Mouse (Mus musculus): ENCODE data around the gene Stk40. TPM values are rescaled to one million over a fixed set of nuclear protein-coding genes. Genes with fewer than 3 reads are reported as not detected.
A peak's percentile ranks its signal among the peaks of the same experiment; 100 is the strongest.
"Not testable (repeated sequence)": the region's sequence is repeated elsewhere in the genome, so short reads cannot be mapped to it uniquely, and the experiment has no call there.

Stk40 gene
- polyA plus RNA-seq, 1 experiment from 2014 or later: 28.1 TPM

DNA sequence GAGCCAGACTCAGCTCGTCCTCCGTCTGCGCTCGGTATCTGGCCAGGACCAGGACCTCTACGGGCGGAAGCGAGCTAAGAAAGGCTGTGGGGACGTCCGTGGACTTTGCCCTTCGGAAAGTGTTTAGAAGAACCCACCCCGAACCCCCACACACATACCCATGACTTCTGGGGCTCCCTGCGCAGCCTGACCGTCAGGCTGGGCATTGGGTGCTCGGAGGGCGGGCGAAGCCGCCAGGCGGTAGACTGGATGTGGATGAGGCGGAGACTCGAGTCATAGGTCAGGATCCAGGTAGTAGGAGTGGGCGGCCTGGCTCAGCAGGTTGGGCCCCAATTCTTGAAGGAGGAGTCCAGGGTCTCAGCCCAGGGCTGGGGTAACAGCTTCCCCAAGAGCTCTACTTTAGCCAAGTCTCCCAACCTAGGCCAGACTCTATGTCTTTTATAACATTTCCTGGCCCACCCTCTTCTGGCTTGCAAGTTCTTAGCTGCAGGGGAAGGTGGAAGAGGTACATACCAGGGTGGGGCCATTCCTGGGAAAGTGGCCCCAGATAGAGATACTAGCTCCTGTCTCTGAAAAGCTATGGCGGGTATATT lies 59.4 kb downstream of the Stk40 start, which contains the start of gene Sh3d21:
Gene Sh3d21, minus strand, starts transcription at position 425 of the 593 bp plus-strand sequence.
- 0 out of 2 replicates have a peak, but pooled peaks have one; percentile 25 for ATAC-seq (ENCODE audit: low FRiP score)
- Histone ChIP-seq H3K27ac (replicated peaks) (0 out of 2 replicates have a peak within 1 kb of the TSS, but pooled peaks have one; percentile 23), H3K4me3 (replicated peaks) (peak within 1 kb of the TSS; percentile 59), H3K27me3 (replicated peaks) (no peaks in the 10 kb centered on the region), H3K9me3 (replicated peaks) (no peaks in the 10 kb centered on the region), H3K9ac (replicated peaks) (peak within 1 kb of the TSS; percentile 73), H3K4me1 (peaks cover 16% of the 10 kb centered on the region), H3K36me3 (peaks cover 24% of the 10 kb centered on the region), H3K4me2 (peak within 1 kb of the TSS; percentile 100)
- WGBS: 9% methylated on average over 22 of the region's 22 CpGs

DNA sequence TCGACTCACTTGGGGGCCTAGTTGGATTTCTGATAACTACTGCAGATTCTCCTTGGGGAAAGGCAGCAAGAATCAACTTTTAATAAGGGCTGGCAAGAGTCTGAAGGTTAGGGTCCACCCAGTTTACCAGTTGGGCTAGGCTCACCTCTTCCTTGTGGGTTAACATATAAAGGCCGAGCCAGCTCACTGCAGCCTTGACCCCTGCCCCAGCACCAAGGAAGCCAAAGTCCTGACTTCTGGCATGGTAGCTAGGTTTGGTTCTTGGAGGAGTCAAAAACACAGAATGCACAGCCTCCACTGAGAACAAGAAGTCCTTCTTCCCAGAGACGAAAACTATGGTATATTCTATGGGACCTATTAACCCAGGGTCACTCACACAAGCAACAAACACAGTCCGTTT lies 59.9 kb downstream of the Stk40 start:
- Histone ChIP-seq H3K4me3 (replicated peaks) (0 out of 2 replicates have a peak overlapping the region, but pooled peaks have one; percentile 59), H3K9ac (replicated peaks) (no peak overlapping the region), H3K4me1 (peaks cover 16% of the 10 kb centered on the region), H3K27ac (replicated peaks) (no peak overlapping the region), H3K36me3 (peaks cover 29% of the 10 kb centered on the region), H3K9me3 (replicated peaks) (no peaks in the 10 kb centered on the region), H3K27me3 (replicated peaks) (no peaks in the 10 kb centered on the region), H3K4me2 (peak overlapping the region; percentile 100; the same call in 1 of the 2 replicates)
- no peak for ATAC-seq (ENCODE audit: low FRiP score)
- 67% methylated on average over 4 of the region's 4 CpGs for WGBS

DNA sequence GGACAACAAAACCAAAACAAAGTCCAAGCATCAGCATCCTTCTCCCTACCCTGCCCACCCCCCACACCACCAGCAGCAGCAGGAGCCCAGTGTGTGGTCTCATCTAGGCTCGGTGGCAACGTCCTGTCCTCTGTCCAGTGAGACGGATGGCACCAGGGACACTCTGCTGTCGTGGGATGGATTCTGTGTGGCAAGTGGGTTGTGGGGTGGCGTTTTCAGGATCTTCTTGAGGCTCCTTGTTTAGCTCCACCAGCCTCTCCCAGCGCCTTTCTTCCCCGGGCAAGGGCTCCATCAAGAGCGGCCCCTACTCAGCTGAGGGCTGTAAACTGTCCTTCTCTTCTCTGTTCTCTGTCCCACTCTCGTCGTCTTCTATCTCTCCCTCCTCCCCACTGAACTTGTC lies 61.3 kb downstream of the Stk40 start:
- H3K36me3 ChIP-seq: peaks cover 42% of the 10 kb centered on the region
- not testable (repeated sequence) for H3K9ac ChIP-seq (replicated peaks); H3K27ac ChIP-seq (replicated peaks); H3K4me3 ChIP-seq (replicated peaks); H3K27me3 ChIP-seq (replicated peaks); H3K4me2 ChIP-seq; H3K9me3 ChIP-seq (replicated peaks); ATAC-seq (ENCODE audit: low FRiP score)
- 64% methylated on average over 10 of the region's 10 CpGs for WGBS
- peaks cover 16% of the 10 kb centered on the region for H3K4me1 ChIP-seq

DNA sequence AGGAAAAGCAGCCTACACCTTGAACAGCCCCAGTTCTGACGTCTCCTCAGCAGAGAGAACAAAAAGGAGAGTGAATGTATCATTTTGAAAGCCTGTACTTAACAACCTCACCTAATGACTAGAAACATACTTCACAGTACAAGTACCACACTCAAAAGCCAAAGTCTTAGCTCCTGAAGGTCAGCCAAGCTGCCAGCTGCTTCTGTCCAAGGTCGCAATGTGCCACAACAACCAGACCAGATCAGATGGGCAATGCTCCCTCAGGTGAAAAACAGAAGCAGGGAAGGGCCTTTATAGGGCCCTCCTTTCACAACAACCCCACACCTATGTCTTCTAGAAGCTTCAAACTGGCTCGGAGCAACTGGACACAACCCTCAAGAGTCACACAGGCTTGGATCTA lies 62.3 kb downstream of the Stk40 start:
- H3K27me3 ChIP-seq (replicated peaks): no peaks in the 10 kb centered on the region
- H3K4me2 ChIP-seq: no peak overlapping the region
- H3K9me3 ChIP-seq (replicated peaks): no peaks in the 10 kb centered on the region
- peaks cover 50% of the 10 kb centered on the region for H3K36me3 ChIP-seq
- H3K27ac ChIP-seq (replicated peaks): no peak overlapping the region
- no peak overlapping the region; the same call in 1 of the 2 replicates for H3K9ac ChIP-seq (replicated peaks)
- WGBS: 70% methylated on average over 3 of the region's 3 CpGs
- no peak overlapping the region for H3K4me3 ChIP-seq (replicated peaks)
- ATAC-seq (ENCODE audit: low FRiP score): no peak
- H3K4me1 ChIP-seq: peaks cover 16% of the 10 kb centered on the region

DNA sequence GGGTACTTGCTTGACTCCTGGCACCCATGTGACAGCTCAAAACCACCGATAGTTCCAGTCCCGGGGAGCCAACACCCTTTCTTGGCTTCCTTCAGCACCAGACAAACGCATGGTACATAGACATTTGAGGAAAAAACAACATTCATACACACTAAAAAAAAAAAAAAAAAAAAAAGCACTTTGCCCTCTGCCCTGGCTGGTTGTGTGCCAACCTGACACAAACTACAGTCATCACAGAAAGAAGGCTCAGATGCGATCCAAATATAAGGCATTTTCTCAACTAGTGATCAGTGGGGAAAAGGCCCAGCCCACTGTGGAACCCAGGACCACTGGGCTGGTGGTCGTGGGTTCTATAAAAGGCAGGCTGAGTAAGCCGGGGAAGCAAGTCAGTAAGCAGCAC lies 65.1 kb downstream of the Stk40 start:
- Histone ChIP-seq H3K27ac (replicated peaks) (no peak overlapping the region), H3K36me3 (peaks cover 70% of the 10 kb centered on the region), H3K9me3 (replicated peaks) (no peaks in the 10 kb centered on the region), H3K9ac (replicated peaks) (no peak overlapping the region), H3K4me3 (replicated peaks) (no peak overlapping the region), H3K4me2 (no peak overlapping the region), H3K27me3 (replicated peaks) (no peaks in the 10 kb centered on the region), H3K4me1 (no peaks in the 10 kb centered on the region)
- ATAC-seq (ENCODE audit: low FRiP score): no peak
- 93% methylated on average over 6 of the region's 6 CpGs for WGBS

DNA sequence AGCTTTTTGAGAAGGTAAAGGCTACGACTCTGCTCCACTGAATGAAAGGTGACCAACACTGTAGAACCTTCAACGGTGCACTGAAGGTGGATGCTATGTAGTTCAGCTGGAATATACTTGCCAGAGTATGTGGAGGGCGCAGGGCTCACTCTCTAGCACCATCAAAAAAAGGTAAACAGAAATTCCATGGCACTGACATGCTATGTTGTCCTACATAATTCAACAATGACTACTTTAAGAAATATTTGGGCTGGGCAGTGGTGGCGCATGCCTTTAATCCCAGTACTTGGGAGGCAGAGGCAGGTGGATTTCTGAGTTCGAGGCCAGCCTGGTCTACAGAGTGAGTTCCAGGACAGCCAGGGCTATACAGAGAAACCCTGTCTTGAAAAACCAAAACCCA lies 67.0 kb downstream of the Stk40 start:
- not testable (repeated sequence) for H3K27ac ChIP-seq (replicated peaks); H3K4me3 ChIP-seq (replicated peaks); H3K9me3 ChIP-seq (replicated peaks); H3K9ac ChIP-seq (replicated peaks); H3K27me3 ChIP-seq (replicated peaks); ATAC-seq (ENCODE audit: low FRiP score); H3K4me2 ChIP-seq; H3K4me1 ChIP-seq
- WGBS: 96% methylated on average over 5 of the region's 5 CpGs
- peaks cover 85% of the 10 kb centered on the region for H3K36me3 ChIP-seq

DNA sequence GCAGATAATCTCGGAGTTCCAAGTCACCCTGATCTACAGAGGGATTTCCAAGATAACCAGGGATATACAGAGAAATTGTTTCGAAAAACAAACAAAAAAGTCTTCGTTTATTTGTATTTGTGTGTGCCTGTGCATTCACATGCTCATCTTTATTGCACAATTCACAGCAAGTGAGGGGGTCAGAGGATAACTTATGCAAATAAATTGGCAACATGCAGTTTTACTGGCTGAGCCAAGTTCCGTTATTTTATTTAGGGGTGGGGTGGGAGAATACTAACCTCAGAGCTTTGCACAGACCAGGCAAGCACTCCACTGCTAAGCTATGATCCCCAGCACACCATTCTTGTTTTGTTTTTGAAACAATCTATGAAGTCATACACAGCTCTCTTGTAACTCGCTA lies 70.0 kb downstream of the Stk40 start:
- Histone ChIP-seq H3K9me3 (replicated peaks) (no peaks in the 10 kb centered on the region), H3K4me1 (no peaks in the 10 kb centered on the region), H3K27ac (replicated peaks) (no peak overlapping the region), H3K4me3 (replicated peaks) (no peak overlapping the region), H3K9ac (replicated peaks) (no peak overlapping the region), H3K36me3 (peaks cover 78% of the 10 kb centered on the region), H3K4me2 (no peak overlapping the region), H3K27me3 (replicated peaks) (no peaks in the 10 kb centered on the region)
- no peak for ATAC-seq (ENCODE audit: low FRiP score)
- WGBS: 91% methylated on average over 5 of the region's 5 CpGs

DNA sequence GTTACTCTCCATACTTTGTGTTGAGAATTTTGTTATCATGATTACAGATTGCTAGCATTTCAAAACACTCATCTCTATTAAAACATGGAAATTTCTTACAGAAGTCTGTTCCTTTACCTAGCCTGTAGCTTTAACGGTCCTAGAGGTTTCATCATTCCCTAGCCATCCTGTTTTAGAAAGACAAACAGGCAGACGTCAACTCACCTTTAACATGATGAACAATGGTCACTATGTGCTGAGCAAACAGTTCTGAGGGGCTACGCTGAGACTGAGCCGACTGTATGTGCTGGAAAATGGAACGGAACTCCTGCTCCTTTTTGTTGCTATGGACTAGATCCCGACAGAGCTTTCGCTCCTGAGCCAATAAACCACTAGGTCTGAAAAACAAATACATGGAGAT lies 72.2 kb downstream of the Stk40 start:
- not testable (repeated sequence) for H3K9ac ChIP-seq (replicated peaks); H3K4me2 ChIP-seq; H3K9me3 ChIP-seq (replicated peaks); H3K4me1 ChIP-seq; ATAC-seq (ENCODE audit: low FRiP score); H3K4me3 ChIP-seq (replicated peaks); H3K27ac ChIP-seq (replicated peaks); H3K27me3 ChIP-seq (replicated peaks)
- peaks cover 77% of the 10 kb centered on the region for H3K36me3 ChIP-seq
- 93% methylated on average over 7 of the region's 7 CpGs for WGBS

DNA sequence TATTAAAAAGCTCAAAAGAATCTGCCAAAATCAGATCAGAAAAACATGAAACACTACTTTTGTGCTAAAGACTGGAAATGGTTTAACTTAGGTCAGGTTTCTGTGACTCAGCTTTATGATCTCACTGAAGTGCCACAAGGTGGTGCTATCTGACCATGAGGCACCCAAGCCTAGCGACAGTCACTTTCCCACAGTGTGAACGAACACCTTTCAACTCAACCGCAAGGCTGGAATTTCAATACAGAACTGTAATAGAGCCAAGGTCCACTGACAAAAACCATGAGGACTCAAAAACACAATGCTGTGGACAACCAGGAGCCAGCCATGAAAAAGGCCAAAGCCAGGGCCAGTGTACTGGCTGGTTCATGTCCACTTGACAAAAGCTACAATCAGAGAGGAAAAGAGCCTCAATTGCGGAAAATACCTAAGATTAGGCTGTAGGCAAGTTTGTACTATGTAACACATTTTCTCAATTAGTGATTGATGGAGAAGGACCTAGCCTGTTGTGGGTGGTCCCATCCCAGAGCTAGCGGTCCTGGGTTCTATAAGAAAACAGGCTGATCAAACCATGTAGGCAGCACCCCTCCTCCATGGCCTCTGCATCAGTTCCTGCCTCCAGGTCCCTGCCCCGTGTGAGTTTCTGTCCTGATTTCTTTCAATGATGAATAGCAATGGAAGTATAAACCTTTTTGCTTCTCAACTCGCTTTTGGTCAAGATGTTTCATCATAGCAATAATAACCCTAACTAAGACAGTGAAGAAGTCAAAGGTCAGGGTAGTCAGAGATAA lies 77.6 kb downstream of the Stk40 start:
- no peak for ATAC-seq (ENCODE audit: low FRiP score)

DNA sequence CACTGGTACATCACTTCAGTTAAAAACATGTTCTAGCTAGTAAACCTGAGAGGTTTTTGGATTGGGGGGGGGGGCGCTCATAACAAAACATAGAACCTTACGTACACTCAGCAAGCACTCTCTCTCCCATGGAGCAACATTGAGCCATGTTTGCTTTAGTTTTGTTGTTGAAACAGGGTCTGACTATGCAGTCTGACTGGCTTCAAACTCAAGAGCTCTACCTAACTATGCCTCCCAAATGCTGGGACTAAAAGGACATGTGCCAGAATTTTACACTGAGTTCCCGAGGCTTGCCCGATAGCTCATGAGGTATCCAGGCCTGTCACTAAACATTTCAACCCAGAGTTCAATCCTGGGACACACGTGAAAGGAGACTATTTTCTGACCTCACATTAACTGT lies 79.3 kb downstream of the Stk40 start:
- no peak overlapping the region for H3K4me2 ChIP-seq
- no peak overlapping the region for H3K9ac ChIP-seq (replicated peaks)
- no peak for ATAC-seq (ENCODE audit: low FRiP score)
- no peak overlapping the region for H3K4me3 ChIP-seq (replicated peaks)
- 92% methylated on average over 5 of the region's 5 CpGs for WGBS
- H3K27me3 ChIP-seq (replicated peaks): no peaks in the 10 kb centered on the region
- no peaks in the 10 kb centered on the region for H3K9me3 ChIP-seq (replicated peaks)
- H3K4me1 ChIP-seq: no peaks in the 10 kb centered on the region
- H3K27ac ChIP-seq (replicated peaks): no peak overlapping the region
- H3K36me3 ChIP-seq: peaks cover 19% of the 10 kb centered on the region

More for the DNA sequence above, 77.6 kb downstream of the Stk40 start:
- no peaks in the 10 kb centered on the region for H3K9me3 ChIP-seq (replicated peaks)
- 57% methylated on average over 7 of the region's 7 CpGs for WGBS
- no peak overlapping the region for H3K27ac ChIP-seq (replicated peaks)
- H3K4me2 ChIP-seq: no peak overlapping the region
- H3K4me1 ChIP-seq: no peaks in the 10 kb centered on the region
- H3K9ac ChIP-seq (replicated peaks): no peak overlapping the region
- H3K27me3 ChIP-seq (replicated peaks): no peaks in the 10 kb centered on the region
- H3K4me3 ChIP-seq (replicated peaks): no peak overlapping the region
- peaks cover 32% of the 10 kb centered on the region for H3K36me3 ChIP-seq

DNA sequence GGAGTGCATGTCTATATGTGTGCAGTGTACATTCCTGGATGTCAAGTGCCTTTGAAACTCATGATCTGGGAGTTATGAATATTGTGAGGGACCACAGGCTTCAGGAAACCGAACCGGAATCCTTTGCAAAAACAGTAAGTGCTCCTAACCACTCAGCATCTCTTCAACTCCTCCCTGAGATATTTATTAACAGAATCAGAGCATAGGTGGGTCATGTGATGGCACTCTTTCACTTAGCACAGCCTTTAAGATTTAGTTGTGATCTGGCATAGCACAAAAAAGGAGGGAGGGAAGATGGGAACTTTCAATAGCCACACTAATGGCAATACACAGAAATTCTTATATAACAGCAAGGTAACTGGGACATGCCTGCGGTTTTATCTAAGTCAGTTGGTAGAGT lies 83.3 kb downstream of the Stk40 start:
- Histone ChIP-seq H3K4me3 (replicated peaks) (no peak overlapping the region), H3K4me2 (no peak overlapping the region), H3K27ac (replicated peaks) (no peak overlapping the region), H3K9ac (replicated peaks) (no peak overlapping the region), H3K9me3 (replicated peaks) (no peaks in the 10 kb centered on the region), H3K4me1 (no peaks in the 10 kb centered on the region), H3K36me3 (0 out of 2 replicates have a peak, but pooled peaks cover 7% of the 10 kb centered on the region), H3K27me3 (replicated peaks) (no peaks in the 10 kb centered on the region)
- no peak for ATAC-seq (ENCODE audit: low FRiP score)
- WGBS: 92% methylated on average over 3 of the region's 3 CpGs

All from neural tube, embryonic 15.5 days (tissue).